Mouse (Mus musculus) ES-E14 (cell line): Measurements from ENCODE around the gene Toe1. TPM values are rescaled to one million over a fixed set of nuclear protein-coding genes. Genes with fewer than 3 reads are reported as not detected.

Source experiments
- DNase-seq: peaks from one replicate; pipeline ENCODE4 v3.0.0-alpha.2; 2013; ENCODE audit warnings: low read depth, low spot score
- H3K27ac ChIP-seq: 2 replicates; pipeline ENCODE4 v1.5.1; 2012; ENCODE audit warnings: low read depth, mild to moderate bottlenecking, low read length, moderate library complexity, mixed read lengths; ENCODE audit not compliant: poor library complexity, insufficient read depth, severe bottlenecking
- H3K36me3 ChIP-seq: 2 replicates; pipeline ENCODE4 v1.6.1; 2012; ENCODE audit warnings: mild to moderate bottlenecking, low read length, moderate library complexity, mixed read lengths; ENCODE audit not compliant: control insufficient read depth, poor library complexity, insufficient read depth, severe bottlenecking
- H3K4me1 ChIP-seq, 2 experiments: fragments of 150-350 bp in 1 of 2; sonication (generic) in 1 of 2; 2 replicates each; pipeline ENCODE4 v1.6.1; 2012; ENCODE audit warnings: low read length in 2 of 2, mild to moderate bottlenecking in 1 of 2, mixed read lengths in 1 of 2; ENCODE audit not compliant: control insufficient read depth in 2 of 2, insufficient read depth in 2 of 2, poor library complexity in 1 of 2
- H3K4me3 ChIP-seq, 2 experiments: fragments of 150-350 bp in 1 of 2; sonication (generic) in 1 of 2; 2 replicates each; pipeline ENCODE4 v1.5.1; 2012; ENCODE audit warnings: low read length in 2 of 2, low read depth in 1 of 2, mild to moderate bottlenecking in 1 of 2, mixed read lengths in 1 of 2; ENCODE audit not compliant: insufficient read depth in 1 of 2, poor library complexity in 1 of 2, severe bottlenecking in 1 of 2
- H3K9ac ChIP-seq: 2 replicates; pipeline ENCODE4 v1.6.1; 2012; ENCODE audit warnings: low read depth, mild to moderate bottlenecking, low read length, mixed read lengths; ENCODE audit not compliant: poor library complexity, insufficient read depth, severe bottlenecking
- H3K9me3 ChIP-seq: fragments of 150-350 bp; sonication (generic); 2 replicates; pipeline ENCODE4 v1.6.1; 2012; ENCODE audit warnings: low read depth, mild to moderate bottlenecking, low read length; ENCODE audit not compliant: control insufficient read depth, insufficient read depth
- CHD2 ChIP-seq: IDR thresholded peaks from 2 replicates; pipeline ENCODE4 v1.6.1; 2014; ENCODE audit warnings: mild to moderate bottlenecking, low read depth, low read length, inconsistent platforms
- HCFC1 ChIP-seq: IDR thresholded peaks from 2 replicates; pipeline ENCODE4 v1.6.1; 2012; ENCODE audit warnings: low read length, inconsistent platforms, borderline replicate concordance; ENCODE audit not compliant: insufficient read depth
- MAFK ChIP-seq: IDR thresholded peaks from 2 replicates; pipeline ENCODE4 v1.6.1; 2014; ENCODE audit warnings: mild to moderate bottlenecking, low read depth, low read length, inconsistent platforms; ENCODE audit not compliant: insufficient read depth
- ZC3H11A ChIP-seq: IDR thresholded peaks from 2 replicates; pipeline ENCODE4 v1.6.1; 2012; ENCODE audit warnings: low read depth, mild to moderate bottlenecking, inconsistent platforms, low read length, borderline replicate concordance
- ZNF384 ChIP-seq: IDR thresholded peaks from 2 replicates; pipeline ENCODE4 v1.6.1; 2012; ENCODE audit warnings: low read depth, low read length, inconsistent platforms
- in situ Hi-C, 2 experiments: fragments of 600-800 bp; cut with MboI; formaldehyde crosslinking; loops; one replicate each; pipeline ENCODE4 v1.15.1; 2025; ENCODE audit warnings: low sequenced_read_pairs in 2 of 2, inconsistent platforms in 1 of 2; ENCODE audit not compliant: unreplicated experiment in 2 of 2
- total RNA-seq: library from RNA; depleted of rRNA; stranded (reverse); fragments of 300-350 nt; gene quantifications from 2 replicates; pipeline ENCODE4 v1.2.3, GENCODE M21; 2012

The Toe1 gene
- total RNA-seq, 1 experiment = 47.4 TPM

DNA sequence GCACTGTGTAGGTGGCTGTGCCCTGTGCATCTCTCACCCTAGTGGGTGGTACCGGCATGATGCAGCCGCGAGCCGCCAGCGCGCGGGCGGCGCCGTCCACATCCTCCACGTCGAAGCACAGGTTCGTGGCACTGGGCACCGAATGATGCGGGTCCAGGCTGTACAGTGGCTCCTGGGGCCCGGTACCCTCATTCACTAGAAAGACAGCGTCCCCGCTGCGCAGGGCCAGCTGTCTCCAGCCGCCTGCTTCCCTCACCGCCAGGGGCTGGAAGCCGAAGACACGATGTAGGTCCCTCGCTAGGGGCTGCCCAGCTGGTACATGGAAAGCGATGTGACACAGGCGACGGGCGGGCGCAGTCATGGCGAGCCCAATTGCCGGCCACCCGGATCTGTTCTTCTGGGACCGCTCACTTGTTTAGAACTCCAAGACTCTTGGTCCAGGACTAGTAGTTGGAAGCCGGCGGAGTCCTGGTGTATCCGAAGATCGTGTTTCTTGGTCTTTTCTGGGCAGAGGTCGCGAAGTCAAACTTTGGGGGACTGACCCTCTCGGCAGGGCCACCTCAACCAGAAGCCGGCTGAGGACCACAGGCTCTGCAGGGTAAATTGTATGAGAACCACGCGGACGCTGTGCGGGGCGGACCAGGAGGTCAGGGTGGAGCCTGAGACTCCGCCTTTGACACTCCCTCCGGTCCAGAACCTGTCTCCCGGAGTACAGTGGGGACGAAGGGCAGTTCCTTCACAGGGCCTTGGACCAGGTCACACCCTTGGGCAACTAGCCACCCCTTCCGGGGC, 13.7 kb upstream of the Toe1 start:
- no peak for DNase-seq
- in situ Hi-C loops = loop anchor here (5.0 to 25.0 kb wide), 3 partner anchors 171 to 316 kb away; partner anchors contain the start of genes Urod (in 2 of the 2), Btbd19 (in 1 of the 2), Hectd3 (in 1 of the 2) and Plk3 (in 1 of the 2)
- Histone ChIP-seq H3K9me3 (no peaks in the 10 kb centered on the region), H3K36me3 (peaks cover 20% of the 10 kb centered on the region; the same call in 1 of the 2 replicates), H3K27ac (no peak overlapping the region), H3K4me1 (peaks cover 0 to 11% of the 10 kb centered on the region in 2 experiments; a peak in 3 of 4 replicates), H3K4me3 (peak overlapping the region; percentile 62 to 75), H3K9ac (peak overlapping the region; percentile 70)
- TF ChIP-seq ZC3H11A = no peak
- no peak for TF ChIP-seq CHD2

DNA sequence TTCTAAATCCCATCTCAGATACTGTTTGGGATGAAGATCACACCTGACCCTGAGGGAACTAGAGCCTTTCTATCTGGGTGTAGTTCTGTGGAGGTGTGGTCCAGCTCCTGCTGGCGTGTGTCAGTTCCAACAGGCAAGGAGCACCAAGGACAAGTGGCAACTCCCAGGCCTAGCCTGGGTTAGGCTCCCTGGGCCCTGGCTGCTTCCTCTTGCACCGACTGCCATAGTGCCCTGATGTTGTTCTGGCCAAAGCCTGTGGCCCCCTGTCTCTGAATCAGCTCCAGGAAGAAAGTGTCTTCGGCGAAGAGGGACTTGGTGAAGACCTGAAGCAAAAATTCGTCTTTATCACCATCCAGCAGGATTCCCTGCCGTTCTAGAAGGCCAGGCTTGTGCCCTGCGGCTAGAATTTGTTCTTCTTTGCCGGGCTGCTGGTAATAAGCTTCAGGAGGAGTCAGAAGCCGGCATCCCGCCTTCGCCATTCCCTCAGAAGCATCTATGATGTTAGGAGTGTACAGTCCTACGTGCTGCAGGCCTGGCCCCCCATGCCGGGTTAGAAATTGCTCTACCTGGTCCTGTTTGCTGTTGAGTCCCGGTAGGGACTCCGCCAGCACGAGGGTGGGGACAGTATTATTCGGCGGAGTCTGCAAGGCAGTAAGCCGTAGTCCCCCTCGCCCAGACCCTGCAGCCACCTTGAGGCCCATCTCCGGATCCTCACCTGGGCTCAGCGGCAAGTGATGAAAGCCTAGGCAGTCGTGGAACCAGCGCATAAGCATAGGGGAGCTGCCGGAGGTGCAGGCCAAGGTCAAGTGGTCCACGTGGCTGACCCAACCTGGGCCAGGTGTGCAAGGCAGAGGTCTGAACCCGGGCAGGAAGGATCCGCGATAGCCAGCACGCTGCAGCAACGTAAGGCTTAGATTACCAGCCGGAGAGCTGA, 12.8 kb upstream of the Toe1 start:
- H3K27ac ChIP-seq = no peak overlapping the region
- no peaks in the 10 kb centered on the region for H3K9me3 ChIP-seq
- H3K4me3 ChIP-seq = peak overlapping the region; percentile 62 to 75
- peaks cover 0 to 8% of the 10 kb centered on the region in 2 experiments; a peak in 3 of 4 replicates for H3K4me1 ChIP-seq
- H3K9ac ChIP-seq = peak overlapping the region; percentile 70
- in situ Hi-C loops = loop anchor here (5.0 to 25.0 kb wide), 3 partner anchors 172 to 317 kb away; partner anchors contain the start of genes Urod (in 2 of the 2), Btbd19 (in 1 of the 2), Hectd3 (in 1 of the 2) and Plk3 (in 1 of the 2)
- TF ChIP-seq ZNF384 (no peak), HCFC1 (no peak), MAFK (no peak), CHD2 (no peak), ZC3H11A (no peak)
- H3K36me3 ChIP-seq = peaks cover 24% of the 10 kb centered on the region; the same call in 1 of the 2 replicates
- no peak for DNase-seq

DNA sequence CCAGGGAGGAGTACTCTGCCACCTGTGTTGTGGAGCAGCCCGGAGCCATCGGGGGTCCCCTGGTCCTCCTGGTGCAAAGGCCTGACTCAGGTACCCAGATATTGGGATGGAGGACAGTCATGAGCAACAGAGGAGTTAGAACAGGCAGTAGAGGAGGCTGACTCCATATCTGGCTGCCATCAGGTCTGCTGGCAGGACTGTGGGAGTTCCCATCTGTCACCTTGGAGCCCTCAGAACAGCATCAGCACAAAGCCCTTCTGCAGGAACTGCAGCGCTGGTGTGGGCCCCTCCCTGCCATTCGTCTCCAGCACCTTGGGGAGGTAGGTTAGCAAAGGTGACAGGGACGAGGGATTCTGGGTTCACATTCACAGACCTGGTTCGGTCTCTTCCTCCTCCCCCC, 10.0 kb upstream of the Toe1 start:
- no peaks in the 10 kb centered on the region for H3K9me3 ChIP-seq
- H3K27ac ChIP-seq = no peak overlapping the region
- peaks cover 0 to 3% of the 10 kb centered on the region in 2 experiments; a peak in 2 of 4 replicates for H3K4me1 ChIP-seq
- H3K9ac ChIP-seq = no peak overlapping the region
- in situ Hi-C loops = loop anchor here in 1 of 2 experiments (25.0 kb wide), 1 partner anchor 320 kb away; the partner anchor contains the start of genes Btbd19, Plk3 and Tctex1d4
- no peak for DNase-seq
- TF ChIP-seq CHD2 (no peak), HCFC1 (no peak), ZC3H11A (no peak), MAFK (no peak), ZNF384 (no peak)
- H3K36me3 ChIP-seq = peaks cover 30% of the 10 kb centered on the region; the same call in 1 of the 2 replicates
- H3K4me3 ChIP-seq = no peak overlapping the region

DNA sequence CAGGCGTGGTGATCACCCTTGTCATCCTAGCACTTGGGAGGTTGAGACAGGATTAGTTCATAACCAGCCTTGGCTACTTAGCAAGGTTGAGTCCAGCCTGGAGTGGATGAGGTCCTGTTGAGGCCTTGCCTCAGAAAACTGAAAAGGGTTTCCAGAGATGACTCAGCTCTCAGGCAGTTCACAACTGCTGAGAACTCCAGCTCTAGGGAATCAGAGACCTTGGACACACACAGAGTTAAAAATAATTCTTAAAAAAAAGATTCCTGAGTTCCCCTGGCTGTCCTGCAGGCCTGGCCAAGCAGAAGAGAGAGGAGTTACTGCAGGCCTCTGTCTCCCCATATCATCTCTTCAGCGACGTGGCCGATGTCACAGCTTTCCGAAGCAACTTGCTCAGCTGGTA, 7.8 kb upstream of the Toe1 start:
- Histone ChIP-seq H3K9ac (no peak overlapping the region), H3K9me3 (no peaks in the 10 kb centered on the region), H3K27ac (no peak overlapping the region), H3K4me3 (no peak overlapping the region), H3K4me1 (peaks cover 0 to 2% of the 10 kb centered on the region in 2 experiments; a peak in 1 of 4 replicates), H3K36me3 (peaks cover 30% of the 10 kb centered on the region; the same call in 1 of the 2 replicates)
- in situ Hi-C loops = loop anchor here in 1 of 2 experiments (25.0 kb wide), 1 partner anchor 322 kb away; the partner anchor contains the start of genes Btbd19, Plk3 and Tctex1d4
- no peak for DNase-seq
- TF ChIP-seq MAFK (no peak), ZC3H11A (no peak), CHD2 (no peak), HCFC1 (no peak), ZNF384 (no peak)
